Mouse (Mus musculus): ENCODE data around the gene Lamb1. TPM values are rescaled to one million over a fixed set of nuclear protein-coding genes. Genes with fewer than 3 reads are reported as not detected.

Gene Lamb1
- polyA plus RNA-seq, 1 experiment from 2014 or later: 32.4 TPM

GRCm38 (mm10) chr12:31244691-31245090, 20.3 kb upstream of the Lamb1 start:
- WGBS: 81% methylated on average over 3 of the region's 3 CpGs
- ATAC-seq (ENCODE audit: insufficient read depth, low FRiP score, low TSS enrichment): no peak
- Histone ChIP-seq H3K27me3 (ENCODE audit: control insufficient read depth, insufficient read depth, low read length) (no peaks in the 10 kb centered on the region), H3K4me1 (ENCODE audit: control insufficient read depth, insufficient read depth, low read length) (peaks cover 3% of the 10 kb centered on the region; the same call in 1 of the 2 replicates), H3K9ac (ENCODE audit: low read length) (no peak overlapping the region), H3K4me3 (ENCODE audit: low read depth, low read length) (no peak overlapping the region), H3K36me3 (ENCODE audit: control insufficient read depth, insufficient read depth, low read length) (no peaks in the 10 kb centered on the region), H3K27ac (ENCODE audit: low read depth, low read length) (no peak overlapping the region), H3K9me3 (ENCODE audit: control insufficient read depth, low read length) (no peaks in the 10 kb centered on the region), H3K4me2 (ENCODE audit: low read depth) (no peak overlapping the region)
- no peak for DNase-seq (ENCODE audit: low spot score)

GRCm38 (mm10) chr12:31246153-31246552, 18.9 kb upstream of the Lamb1 start:
- Histone ChIP-seq H3K36me3 (ENCODE audit: control insufficient read depth, insufficient read depth, low read length) (no peaks in the 10 kb centered on the region), H3K9me3 (ENCODE audit: control insufficient read depth, low read length) (no peaks in the 10 kb centered on the region), H3K4me1 (ENCODE audit: control insufficient read depth, insufficient read depth, low read length) (peaks cover 3% of the 10 kb centered on the region; the same call in 1 of the 2 replicates), H3K27me3 (ENCODE audit: control insufficient read depth, insufficient read depth, low read length) (no peaks in the 10 kb centered on the region), H3K4me2 (ENCODE audit: low read depth) (no peak overlapping the region), H3K27ac (ENCODE audit: low read depth, low read length) (no peak overlapping the region), H3K9ac (ENCODE audit: low read length) (no peak overlapping the region), H3K4me3 (ENCODE audit: low read depth, low read length) (no peak overlapping the region)
- WGBS: 64% methylated on average over 3 of the region's 3 CpGs
- DNase-seq (ENCODE audit: low spot score): no peak
- no peak for ATAC-seq (ENCODE audit: insufficient read depth, low FRiP score, low TSS enrichment)

DNA sequence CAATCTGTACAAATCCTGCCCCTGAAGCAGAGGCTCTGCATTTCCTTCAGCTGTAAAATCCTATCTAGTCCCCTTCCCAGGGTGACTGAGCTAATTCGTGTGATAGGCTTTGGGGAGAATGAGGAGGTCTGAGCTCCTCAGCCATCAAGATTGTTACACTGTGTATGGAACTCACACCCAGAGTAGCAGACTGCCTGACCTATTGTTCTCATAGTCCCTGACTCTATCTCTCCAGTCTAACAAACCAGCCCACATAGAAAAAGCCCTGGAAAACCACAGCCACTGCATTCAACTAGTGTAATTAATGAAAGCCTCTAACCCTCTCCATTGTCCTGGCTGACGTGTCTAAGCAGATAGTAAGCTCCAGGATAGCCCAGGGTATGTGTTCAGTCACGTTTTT, 18.4 kb upstream of the Lamb1 start:
- no peaks in the 10 kb centered on the region for H3K27me3 ChIP-seq (ENCODE audit: control insufficient read depth, insufficient read depth, low read length)
- H3K27ac ChIP-seq (ENCODE audit: low read depth, low read length): no peak overlapping the region
- no peaks in the 10 kb centered on the region for H3K36me3 ChIP-seq (ENCODE audit: control insufficient read depth, insufficient read depth, low read length)
- peaks cover 3% of the 10 kb centered on the region; the same call in 1 of the 2 replicates for H3K4me1 ChIP-seq (ENCODE audit: control insufficient read depth, insufficient read depth, low read length)
- H3K9ac ChIP-seq (ENCODE audit: low read length): no peak overlapping the region
- no peak overlapping the region for H3K4me3 ChIP-seq (ENCODE audit: low read depth, low read length)
- H3K9me3 ChIP-seq (ENCODE audit: control insufficient read depth, low read length): no peaks in the 10 kb centered on the region
- DNase-seq (ENCODE audit: low spot score) (no peak), ATAC-seq (ENCODE audit: insufficient read depth, low FRiP score, low TSS enrichment) (no peak)
- 35% methylated on average over 3 of the region's 3 CpGs for WGBS
- H3K4me2 ChIP-seq (ENCODE audit: low read depth): no peak overlapping the region

DNA sequence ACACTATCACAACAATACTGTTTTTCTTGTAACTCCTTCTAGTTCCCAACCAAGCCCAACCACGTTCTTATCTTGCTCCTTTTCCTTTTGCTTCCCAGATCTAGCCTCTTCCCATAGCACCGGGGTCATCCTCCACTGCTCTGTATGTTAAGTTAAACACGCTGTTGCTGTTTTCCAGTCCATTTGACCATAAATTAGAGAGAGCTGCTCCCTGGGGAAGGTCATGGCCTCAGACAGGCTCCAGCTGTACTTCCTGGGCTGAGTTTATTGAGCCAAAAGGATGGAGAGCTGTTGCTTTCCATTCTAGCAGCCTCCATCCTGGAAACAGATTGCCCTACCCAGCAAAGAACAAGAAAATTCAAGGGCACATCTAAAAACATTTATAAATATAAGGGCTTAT, 16.9 kb upstream of the Lamb1 start:
- Histone ChIP-seq H3K4me3 (ENCODE audit: low read depth, low read length) (no peak overlapping the region), H3K36me3 (ENCODE audit: control insufficient read depth, insufficient read depth, low read length) (no peaks in the 10 kb centered on the region), H3K27me3 (ENCODE audit: control insufficient read depth, insufficient read depth, low read length) (no peaks in the 10 kb centered on the region), H3K4me2 (ENCODE audit: low read depth) (no peak overlapping the region), H3K9ac (ENCODE audit: low read length) (no peak overlapping the region), H3K9me3 (ENCODE audit: control insufficient read depth, low read length) (no peaks in the 10 kb centered on the region), H3K4me1 (ENCODE audit: control insufficient read depth, insufficient read depth, low read length) (peaks cover 3% of the 10 kb centered on the region; the same call in 1 of the 2 replicates), H3K27ac (ENCODE audit: low read depth, low read length) (no peak overlapping the region)
- no peak for ATAC-seq (ENCODE audit: insufficient read depth, low FRiP score, low TSS enrichment)
- 31% methylated on average over 3 of the region's 3 CpGs for WGBS
- DNase-seq (ENCODE audit: low spot score): no peak

DNA sequence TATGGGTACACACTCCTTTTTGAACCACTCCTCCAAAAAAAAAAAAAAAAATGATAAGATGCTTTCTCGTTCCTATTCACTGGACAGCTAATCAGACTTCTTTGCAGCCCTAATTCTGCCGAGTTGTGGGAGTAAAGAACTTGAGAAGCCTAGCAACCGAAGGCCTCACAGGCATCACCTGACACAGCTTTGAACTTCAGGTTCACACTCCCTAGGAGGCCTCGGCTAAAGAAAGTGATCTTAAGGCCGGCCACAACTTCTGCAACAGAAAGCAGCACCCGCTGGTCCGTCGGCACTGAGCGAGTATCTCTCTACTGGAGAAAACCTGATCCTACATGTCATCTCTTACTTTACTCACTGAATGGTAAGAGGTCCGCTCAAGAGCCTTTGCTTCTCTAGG, 16.4 kb upstream of the Lamb1 start:
- H3K9me3 ChIP-seq (ENCODE audit: control insufficient read depth, low read length): no peaks in the 10 kb centered on the region
- ATAC-seq (ENCODE audit: insufficient read depth, low FRiP score, low TSS enrichment) (no peak), DNase-seq (ENCODE audit: low spot score) (no peak)
- H3K4me2 ChIP-seq (ENCODE audit: low read depth): no peak overlapping the region
- H3K9ac ChIP-seq (ENCODE audit: low read length): no peak overlapping the region
- H3K4me3 ChIP-seq (ENCODE audit: low read depth, low read length): no peak overlapping the region
- peaks cover 3% of the 10 kb centered on the region; the same call in 1 of the 2 replicates for H3K4me1 ChIP-seq (ENCODE audit: control insufficient read depth, insufficient read depth, low read length)
- WGBS: 34% methylated on average over 10 of the region's 10 CpGs
- H3K27me3 ChIP-seq (ENCODE audit: control insufficient read depth, insufficient read depth, low read length): no peaks in the 10 kb centered on the region
- no peaks in the 10 kb centered on the region for H3K36me3 ChIP-seq (ENCODE audit: control insufficient read depth, insufficient read depth, low read length)
- H3K27ac ChIP-seq (ENCODE audit: low read depth, low read length): no peak overlapping the region

DNA sequence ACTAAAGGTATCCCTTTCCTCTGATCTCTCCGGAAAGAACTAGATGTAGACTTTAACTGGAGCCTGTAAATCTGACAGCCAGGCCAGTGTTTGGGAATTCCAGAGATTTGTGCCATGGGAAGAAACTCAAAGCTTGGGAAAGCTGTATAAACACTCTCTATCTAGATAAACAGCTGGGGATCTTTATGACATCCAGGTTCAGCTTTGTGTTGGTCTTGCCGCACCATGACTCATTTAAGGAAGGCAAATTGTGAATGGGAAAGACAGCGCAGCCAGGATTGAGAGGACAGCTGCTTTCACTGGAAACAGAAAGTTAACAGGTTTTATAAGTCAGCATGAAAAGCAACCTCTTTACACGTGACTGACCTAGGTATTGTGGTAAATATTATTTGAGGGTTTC, 12.8 kb upstream of the Lamb1 start:
- no peak for ATAC-seq (ENCODE audit: insufficient read depth, low FRiP score, low TSS enrichment)

GRCm38 (mm10) chr12:31254978-31255377, 10.1 kb upstream of the Lamb1 start:
- Histone ChIP-seq H3K36me3 (ENCODE audit: control insufficient read depth, insufficient read depth, low read length) (no peaks in the 10 kb centered on the region), H3K4me3 (ENCODE audit: low read depth, low read length) (no peak overlapping the region), H3K4me1 (ENCODE audit: control insufficient read depth, insufficient read depth, low read length) (no peaks in the 10 kb centered on the region), H3K4me2 (ENCODE audit: low read depth) (no peak overlapping the region), H3K9ac (ENCODE audit: low read length) (no peak overlapping the region), H3K27ac (ENCODE audit: low read depth, low read length) (no peak overlapping the region), H3K27me3 (ENCODE audit: control insufficient read depth, insufficient read depth, low read length) (no peaks in the 10 kb centered on the region), H3K9me3 (ENCODE audit: control insufficient read depth, low read length) (no peaks in the 10 kb centered on the region)
- DNase-seq (ENCODE audit: low spot score) (no peak), ATAC-seq (ENCODE audit: insufficient read depth, low FRiP score, low TSS enrichment) (no peak)
- 89% methylated on average over 8 of the region's 8 CpGs for WGBS

More for the DNA sequence above, 12.8 kb upstream of the Lamb1 start:
- WGBS: 46% methylated on average over 4 of the region's 4 CpGs
- Histone ChIP-seq H3K4me3 (ENCODE audit: low read depth, low read length) (no peak overlapping the region), H3K27ac (ENCODE audit: low read depth, low read length) (no peak overlapping the region), H3K9me3 (ENCODE audit: control insufficient read depth, low read length) (no peaks in the 10 kb centered on the region), H3K9ac (ENCODE audit: low read length) (no peak overlapping the region), H3K36me3 (ENCODE audit: control insufficient read depth, insufficient read depth, low read length) (no peaks in the 10 kb centered on the region), H3K4me1 (ENCODE audit: control insufficient read depth, insufficient read depth, low read length) (peaks cover 3% of the 10 kb centered on the region; the same call in 1 of the 2 replicates), H3K27me3 (ENCODE audit: control insufficient read depth, insufficient read depth, low read length) (no peaks in the 10 kb centered on the region), H3K4me2 (ENCODE audit: low read depth) (no peak overlapping the region)
- DNase-seq (ENCODE audit: low spot score): no peak

GRCm38 (mm10) chr12:31256121-31256903, 8.7 kb upstream of the Lamb1 start:
- Histone ChIP-seq H3K36me3 (ENCODE audit: control insufficient read depth, insufficient read depth, low read length) (no peaks in the 10 kb centered on the region), H3K27ac (ENCODE audit: low read depth, low read length) (no peak overlapping the region), H3K27me3 (ENCODE audit: control insufficient read depth, insufficient read depth, low read length) (no peaks in the 10 kb centered on the region), H3K4me3 (ENCODE audit: low read depth, low read length) (no peak overlapping the region), H3K9me3 (ENCODE audit: control insufficient read depth, low read length) (no peaks in the 10 kb centered on the region), H3K4me1 (ENCODE audit: control insufficient read depth, insufficient read depth, low read length) (no peaks in the 10 kb centered on the region), H3K9ac (ENCODE audit: low read length) (no peak overlapping the region), H3K4me2 (ENCODE audit: low read depth) (no peak overlapping the region)
- no peak for ATAC-seq (ENCODE audit: insufficient read depth, low FRiP score, low TSS enrichment)
- 80% methylated on average over 9 of the region's 9 CpGs for WGBS
- no peak for DNase-seq (ENCODE audit: low spot score)

DNA sequence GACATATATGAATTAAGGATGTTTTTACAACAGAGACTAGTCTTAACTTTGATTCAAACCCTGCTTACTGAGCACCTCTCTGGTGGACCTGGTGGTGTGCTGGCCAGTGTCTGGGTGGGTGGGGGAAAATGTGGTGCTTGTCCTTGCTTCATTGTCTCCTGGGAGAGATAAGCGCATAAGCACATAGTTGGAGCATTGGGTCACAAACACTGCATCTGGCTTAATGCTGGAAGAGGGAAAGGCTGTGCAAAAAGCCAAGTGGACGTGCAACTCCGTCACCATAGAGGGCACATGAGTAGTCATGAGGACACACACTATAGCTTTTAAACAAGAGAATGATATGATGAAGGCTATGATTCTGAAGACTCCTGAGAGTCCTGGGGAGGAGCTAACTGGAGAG, 3.2 kb upstream of the Lamb1 start:
- no peak overlapping the region for H3K4me3 ChIP-seq (ENCODE audit: low read depth, low read length)
- no peaks in the 10 kb centered on the region for H3K9me3 ChIP-seq (ENCODE audit: control insufficient read depth, low read length)
- H3K36me3 ChIP-seq (ENCODE audit: control insufficient read depth, insufficient read depth, low read length): no peaks in the 10 kb centered on the region
- DNase-seq (ENCODE audit: low spot score) (no peak), ATAC-seq (ENCODE audit: insufficient read depth, low FRiP score, low TSS enrichment) (no peak)
- 0 out of 2 replicates have a peak, but pooled peaks cover 3% of the 10 kb centered on the region for H3K4me1 ChIP-seq (ENCODE audit: control insufficient read depth, insufficient read depth, low read length)
- 83% methylated on average over 3 of the region's 3 CpGs for WGBS
- H3K27ac ChIP-seq (ENCODE audit: low read depth, low read length): no peak overlapping the region
- peaks cover 30% of the 10 kb centered on the region for H3K27me3 ChIP-seq (ENCODE audit: control insufficient read depth, insufficient read depth, low read length)
- H3K4me2 ChIP-seq (ENCODE audit: low read depth): no peak overlapping the region
- H3K9ac ChIP-seq (ENCODE audit: low read length): no peak overlapping the region
